Mouse (Mus musculus): ENCODE measurements at regions not wholly inside any gene's neighbourhood (a gene's known extent, or its start where the extent isn't known, plus 50 kb on each side); places are given as distances from the start of the nearest gene placed in this dataset.

- no peak for TF ChIP-seq POLR2A (IDR thresholded peaks at IDR 0.05; ENCODE audit: control insufficient read depth in 1 of 2, insufficient read depth in 1 of 2, low read depth in 1 of 2, low read length in 2 of 2, poor library complexity in 1 of 2)
- no peak for TF ChIP-seq NELFE (IDR thresholded peaks at IDR 0.05; ENCODE audit: low read depth, low read length)
- peak in 1 of 3 experiments; percentile 78; a peak in 2 of 6 replicates for TF ChIP-seq CTCF (IDR thresholded peaks at IDR 0.05 in 2 of 3, conservative IDR thresholded peaks at IDR 0.05 in 1 of 3; ENCODE audit: control insufficient read depth in 1 of 3, insufficient read depth in 1 of 3, low read depth in 2 of 3, low read length in 3 of 3, poor library complexity in 1 of 3, severe bottlenecking in 1 of 3)
- no peak for TF ChIP-seq MAX (IDR thresholded peaks at IDR 0.05; ENCODE audit: low read length)
- TF ChIP-seq GABPA (IDR thresholded peaks at IDR 0.05; ENCODE audit: low read depth, low read length): no peak
- TF ChIP-seq TCF12 (IDR thresholded peaks at IDR 0.05; ENCODE audit: low read depth, low read length): no peak
- no peak for TF ChIP-seq MXI1 (IDR thresholded peaks at IDR 0.05; ENCODE audit: low read depth, low read length)
These were observed 104.3 kb upstream of the Rgs1 start for GRCm38 (mm10) chr1:144353320-144353719.

Measured in MEL (cell line).